Mouse (Mus musculus): ENCODE data around the gene Dhx34. TPM values are rescaled to one million over a fixed set of nuclear protein-coding genes. Genes with fewer than 3 reads are reported as not detected.
"Not testable (repeated sequence)": the region's sequence is repeated elsewhere in the genome, so short reads cannot be mapped to it uniquely, and the experiment has no call there.

Gene Dhx34
- polyA plus RNA-seq, 1 experiment from 2014 or later: 7.8 TPM

DNA sequence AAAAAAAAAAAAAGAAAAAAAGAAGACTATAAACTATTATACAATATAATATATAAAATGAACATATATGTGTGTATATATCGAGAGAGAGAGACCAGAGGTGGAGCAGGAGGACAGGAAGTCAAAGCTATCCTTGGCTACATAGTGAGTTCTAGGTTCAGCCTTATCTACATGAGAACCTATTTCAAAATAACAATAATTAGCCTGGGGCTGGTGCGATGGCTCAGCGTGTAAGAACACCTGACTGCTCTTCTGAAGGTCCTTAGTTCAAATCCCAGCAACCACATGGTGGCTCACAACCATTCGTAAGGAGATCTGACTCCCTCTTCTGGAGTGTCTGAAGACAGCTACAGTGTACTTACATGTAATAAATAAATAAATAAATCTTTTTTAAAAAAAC is 34.1 kb upstream of the Dhx34 start:
- not testable (repeated sequence) for H3K27me3 ChIP-seq (ENCODE audit: control insufficient read depth, insufficient read depth, low read length); H3K36me3 ChIP-seq (replicated peaks; ENCODE audit: control insufficient read depth, insufficient read depth); H3K9me3 ChIP-seq (ENCODE audit: control insufficient read depth, low read length); H3K4me1 ChIP-seq (replicated peaks; ENCODE audit: control insufficient read depth, insufficient read depth, low read length); H3K9ac ChIP-seq; ATAC-seq (ENCODE audit: low FRiP score); H3K27ac ChIP-seq; H3K4me3 ChIP-seq (replicated peaks; ENCODE audit: low read length); H3K4me2 ChIP-seq (replicated peaks); DNase-seq (ENCODE audit: low spot score)
- 81% methylated on average over 4 of the region's 4 CpGs for WGBS

DNA sequence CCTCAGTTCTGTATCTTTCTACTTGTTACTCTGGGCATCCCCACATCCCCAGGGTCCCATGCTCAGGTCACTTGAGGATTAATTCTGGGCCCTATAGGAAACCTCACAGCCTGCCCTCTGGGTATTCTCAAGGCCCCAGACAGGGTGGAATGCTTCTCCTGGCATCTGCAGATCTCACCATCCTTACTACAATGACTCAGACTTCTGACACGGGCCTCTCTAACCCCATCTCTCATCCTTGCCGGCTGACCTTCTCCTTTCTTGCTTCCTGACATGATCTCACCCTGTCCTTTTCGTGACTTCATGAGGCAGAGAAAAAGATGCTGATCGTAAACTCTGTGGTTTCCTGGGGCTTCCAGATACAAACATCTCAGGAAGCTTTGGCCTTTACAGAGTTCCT is 32.4 kb upstream of the Dhx34 start:
- no peaks in the 10 kb centered on the region for H3K36me3 ChIP-seq (replicated peaks; ENCODE audit: control insufficient read depth, insufficient read depth)
- H3K27ac ChIP-seq: no peak overlapping the region
- WGBS: 78% methylated on average over 4 of the region's 4 CpGs
- ATAC-seq (ENCODE audit: low FRiP score) (no peak), DNase-seq (ENCODE audit: low spot score) (no peak)
- H3K9ac ChIP-seq: no peak overlapping the region
- no peak overlapping the region for H3K4me3 ChIP-seq (replicated peaks; ENCODE audit: low read length)
- H3K27me3 ChIP-seq (ENCODE audit: control insufficient read depth, insufficient read depth, low read length): no peaks in the 10 kb centered on the region
- H3K9me3 ChIP-seq (ENCODE audit: control insufficient read depth, low read length): no peaks in the 10 kb centered on the region
- H3K4me2 ChIP-seq (replicated peaks): no peak overlapping the region
- H3K4me1 ChIP-seq (replicated peaks; ENCODE audit: control insufficient read depth, insufficient read depth, low read length): no peaks in the 10 kb centered on the region

- no peak overlapping the region for H3K27ac ChIP-seq
- no peak overlapping the region for H3K9ac ChIP-seq
- H3K4me2 ChIP-seq (replicated peaks): no peak overlapping the region
- DNase-seq (ENCODE audit: low spot score) (no peak), ATAC-seq (ENCODE audit: low FRiP score) (no peak)
- H3K36me3 ChIP-seq (replicated peaks; ENCODE audit: control insufficient read depth, insufficient read depth): no peaks in the 10 kb centered on the region
- no peaks in the 10 kb centered on the region for H3K4me1 ChIP-seq (replicated peaks; ENCODE audit: control insufficient read depth, insufficient read depth, low read length)
- 93% methylated on average over 5 of the region's 5 CpGs for WGBS
- H3K4me3 ChIP-seq (replicated peaks; ENCODE audit: low read length): no peak overlapping the region
- H3K9me3 ChIP-seq (ENCODE audit: control insufficient read depth, low read length): no peaks in the 10 kb centered on the region
- no peaks in the 10 kb centered on the region for H3K27me3 ChIP-seq (ENCODE audit: control insufficient read depth, insufficient read depth, low read length)
Observed at GRCm38 (mm10) chr7:16250687-16251086, 28.9 kb upstream of the Dhx34 start.

- H3K4me1 ChIP-seq (replicated peaks; ENCODE audit: control insufficient read depth, insufficient read depth, low read length): no peaks in the 10 kb centered on the region
- no peak overlapping the region for H3K4me3 ChIP-seq (replicated peaks; ENCODE audit: low read length)
- no peak overlapping the region for H3K4me2 ChIP-seq (replicated peaks)
- H3K27me3 ChIP-seq (ENCODE audit: control insufficient read depth, insufficient read depth, low read length): no peaks in the 10 kb centered on the region
- WGBS: 65% methylated on average over 1 of the region's 4 CpGs
- DNase-seq (ENCODE audit: low spot score) (no peak), ATAC-seq (ENCODE audit: low FRiP score) (no peak)
- no peak overlapping the region for H3K27ac ChIP-seq
- no peak overlapping the region for H3K9ac ChIP-seq
- H3K36me3 ChIP-seq (replicated peaks; ENCODE audit: control insufficient read depth, insufficient read depth): no peaks in the 10 kb centered on the region
- no peaks in the 10 kb centered on the region for H3K9me3 ChIP-seq (ENCODE audit: control insufficient read depth, low read length)
Observed at GRCm38 (mm10) chr7:16245958-16246357, 24.1 kb upstream of the Dhx34 start.

DNA sequence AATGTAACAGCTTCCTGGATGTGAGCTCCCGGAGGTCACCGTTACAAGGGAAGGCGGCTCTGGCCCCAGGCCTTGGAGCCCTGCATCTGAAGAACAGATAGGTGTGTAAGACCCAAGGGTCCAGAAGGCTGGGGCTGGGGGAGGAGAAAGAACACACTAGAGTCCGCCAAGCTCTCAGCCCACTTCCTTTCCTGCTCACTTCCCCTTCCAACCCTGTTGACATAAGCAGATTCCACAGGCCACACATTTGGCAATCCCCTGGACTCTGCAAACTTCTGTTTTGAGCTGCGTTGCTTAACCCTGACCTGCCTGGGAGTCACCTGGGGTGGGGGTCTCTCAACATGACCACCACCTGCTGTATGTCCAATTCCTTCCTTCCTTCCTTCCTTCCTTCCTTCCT is 22.2 kb upstream of the Dhx34 start, which contains the start of gene C5ar2:
Gene C5ar2 (minus strand): TSS at position 88 of the 400 bp plus-strand sequence.
- DNase-seq (ENCODE audit: low spot score): no peak
- Histone ChIP-seq H3K27me3 (ENCODE audit: control insufficient read depth, insufficient read depth, low read length) (no peaks in the 10 kb centered on the region), H3K27ac (no peak within 1 kb of the TSS)

GRCm38 (mm10) chr7:16242198-16242597 is 20.4 kb upstream of the Dhx34 start:
- no peaks in the 10 kb centered on the region for H3K36me3 ChIP-seq (replicated peaks; ENCODE audit: control insufficient read depth, insufficient read depth)
- H3K9me3 ChIP-seq (ENCODE audit: control insufficient read depth, low read length): no peaks in the 10 kb centered on the region
- ATAC-seq (ENCODE audit: low FRiP score) (no peak), DNase-seq (ENCODE audit: low spot score) (no peak)
- no peaks in the 10 kb centered on the region for H3K27me3 ChIP-seq (ENCODE audit: control insufficient read depth, insufficient read depth, low read length)
- no peak overlapping the region for H3K9ac ChIP-seq
- H3K4me2 ChIP-seq (replicated peaks): no peak overlapping the region
- H3K27ac ChIP-seq: no peak overlapping the region
- no peaks in the 10 kb centered on the region for H3K4me1 ChIP-seq (replicated peaks; ENCODE audit: control insufficient read depth, insufficient read depth, low read length)
- H3K4me3 ChIP-seq (replicated peaks; ENCODE audit: low read length): no peak overlapping the region
- 87% methylated on average over 6 of the region's 6 CpGs for WGBS

More for the DNA sequence above, 22.2 kb upstream of the Dhx34 start, which contains the start of gene C5ar2:
- no peak within 1 kb of the TSS for H3K9ac ChIP-seq
- no peaks in the 10 kb centered on the region for H3K4me1 ChIP-seq (replicated peaks; ENCODE audit: control insufficient read depth, insufficient read depth, low read length)
- WGBS: 82% methylated on average over 5 of the region's 5 CpGs
- no peak within 1 kb of the TSS for H3K4me3 ChIP-seq (replicated peaks; ENCODE audit: low read length)
- no peaks in the 10 kb centered on the region for H3K9me3 ChIP-seq (ENCODE audit: control insufficient read depth, low read length)
- no peak for ATAC-seq (ENCODE audit: low FRiP score)
- no peak within 1 kb of the TSS for H3K4me2 ChIP-seq (replicated peaks)
- no peaks in the 10 kb centered on the region for H3K36me3 ChIP-seq (replicated peaks; ENCODE audit: control insufficient read depth, insufficient read depth)

DNA sequence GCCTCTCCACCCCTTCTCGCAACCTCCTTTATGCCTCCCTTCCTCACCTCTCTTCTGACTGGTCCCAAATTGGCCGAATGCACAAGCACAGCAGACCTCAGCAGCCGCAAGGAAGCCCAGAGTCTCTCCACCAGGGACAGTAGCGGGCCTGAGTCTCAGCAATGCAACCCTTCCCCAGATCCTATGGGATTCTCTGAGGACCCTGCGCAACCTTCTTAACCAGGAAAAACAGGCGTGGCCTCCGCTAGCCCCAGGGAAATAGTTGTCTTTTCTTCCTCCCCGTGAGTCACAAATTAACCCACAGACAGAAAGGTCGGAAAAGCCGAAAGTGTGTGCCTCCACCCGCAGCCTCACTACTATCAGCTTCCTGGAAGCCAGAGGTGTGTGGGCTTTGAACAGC is 19.9 kb upstream of the Dhx34 start:
- Histone ChIP-seq H3K4me3 (replicated peaks; ENCODE audit: low read length) (no peak overlapping the region), H3K36me3 (replicated peaks; ENCODE audit: control insufficient read depth, insufficient read depth) (no peaks in the 10 kb centered on the region), H3K27ac (no peak overlapping the region), H3K4me2 (replicated peaks) (no peak overlapping the region), H3K9ac (no peak overlapping the region), H3K4me1 (replicated peaks; ENCODE audit: control insufficient read depth, insufficient read depth, low read length) (no peaks in the 10 kb centered on the region), H3K27me3 (ENCODE audit: control insufficient read depth, insufficient read depth, low read length) (no peaks in the 10 kb centered on the region), H3K9me3 (ENCODE audit: control insufficient read depth, low read length) (no peaks in the 10 kb centered on the region)
- DNase-seq (ENCODE audit: low spot score) (no peak), ATAC-seq (ENCODE audit: low FRiP score) (no peak)
- WGBS: 64% methylated on average over 11 of the region's 11 CpGs

- no peak overlapping the region for H3K9ac ChIP-seq
- ATAC-seq (ENCODE audit: low FRiP score) (no peak), DNase-seq (ENCODE audit: low spot score) (no peak)
- H3K27me3 ChIP-seq (ENCODE audit: control insufficient read depth, insufficient read depth, low read length): no peaks in the 10 kb centered on the region
- no peaks in the 10 kb centered on the region for H3K4me1 ChIP-seq (replicated peaks; ENCODE audit: control insufficient read depth, insufficient read depth, low read length)
- no peaks in the 10 kb centered on the region for H3K36me3 ChIP-seq (replicated peaks; ENCODE audit: control insufficient read depth, insufficient read depth)
- H3K27ac ChIP-seq: no peak overlapping the region
- no peak overlapping the region for H3K4me2 ChIP-seq (replicated peaks)
- no peak overlapping the region for H3K4me3 ChIP-seq (replicated peaks; ENCODE audit: low read length)
- WGBS: 98% methylated on average over 1 of the region's 1 CpGs
- no peaks in the 10 kb centered on the region for H3K9me3 ChIP-seq (ENCODE audit: control insufficient read depth, low read length)
Observed at GRCm38 (mm10) chr7:16240978-16241303, 19.1 kb upstream of the Dhx34 start.

GRCm38 (mm10) chr7:16240281-16240977 is 18.6 kb upstream of the Dhx34 start:
- H3K4me2 ChIP-seq (replicated peaks): no peak overlapping the region

GRCm38 (mm10) chr7:16239554-16239997 is 17.7 kb upstream of the Dhx34 start:
- DNase-seq (ENCODE audit: low spot score) (no peak), ATAC-seq (ENCODE audit: low FRiP score) (no peak)
- 61% methylated on average over 9 of the region's 9 CpGs for WGBS

More at GRCm38 (mm10) chr7:16240281-16240977, 18.6 kb upstream of the Dhx34 start:
- H3K4me1 ChIP-seq (replicated peaks; ENCODE audit: control insufficient read depth, insufficient read depth, low read length): no peaks in the 10 kb centered on the region
- H3K27me3 ChIP-seq (ENCODE audit: control insufficient read depth, insufficient read depth, low read length): no peaks in the 10 kb centered on the region
- ATAC-seq (ENCODE audit: low FRiP score) (no peak), DNase-seq (ENCODE audit: low spot score) (no peak)
- no peaks in the 10 kb centered on the region for H3K36me3 ChIP-seq (replicated peaks; ENCODE audit: control insufficient read depth, insufficient read depth)
- no peaks in the 10 kb centered on the region for H3K9me3 ChIP-seq (ENCODE audit: control insufficient read depth, low read length)
- 85% methylated on average over 7 of the region's 7 CpGs for WGBS
- H3K27ac ChIP-seq: no peak overlapping the region
- H3K9ac ChIP-seq: no peak overlapping the region
- H3K4me3 ChIP-seq (replicated peaks; ENCODE audit: low read length): no peak overlapping the region

More at GRCm38 (mm10) chr7:16239554-16239997, 17.7 kb upstream of the Dhx34 start:
- no peak overlapping the region for H3K27ac ChIP-seq
- no peaks in the 10 kb centered on the region for H3K4me1 ChIP-seq (replicated peaks; ENCODE audit: control insufficient read depth, insufficient read depth, low read length)
- H3K4me2 ChIP-seq (replicated peaks): no peak overlapping the region
- no peaks in the 10 kb centered on the region for H3K27me3 ChIP-seq (ENCODE audit: control insufficient read depth, insufficient read depth, low read length)
- no peak overlapping the region for H3K9ac ChIP-seq
- no peaks in the 10 kb centered on the region for H3K9me3 ChIP-seq (ENCODE audit: control insufficient read depth, low read length)
- no peak overlapping the region for H3K4me3 ChIP-seq (replicated peaks; ENCODE audit: low read length)
- no peaks in the 10 kb centered on the region for H3K36me3 ChIP-seq (replicated peaks; ENCODE audit: control insufficient read depth, insufficient read depth)

All from hindbrain, embryonic 14.5 days (tissue).